Mouse (Mus musculus): ENCODE data around the gene 2210016F16Rik. TPM values are rescaled to one million over a fixed set of nuclear protein-coding genes. Genes with fewer than 3 reads are reported as not detected.
"Not testable (repeated sequence)": the region's sequence is repeated elsewhere in the genome, so short reads cannot be mapped to it uniquely, and the experiment has no call there.

2210016F16Rik gene
- polyA plus RNA-seq, 1 experiment from 2014 or later, result 34.7 TPM

DNA sequence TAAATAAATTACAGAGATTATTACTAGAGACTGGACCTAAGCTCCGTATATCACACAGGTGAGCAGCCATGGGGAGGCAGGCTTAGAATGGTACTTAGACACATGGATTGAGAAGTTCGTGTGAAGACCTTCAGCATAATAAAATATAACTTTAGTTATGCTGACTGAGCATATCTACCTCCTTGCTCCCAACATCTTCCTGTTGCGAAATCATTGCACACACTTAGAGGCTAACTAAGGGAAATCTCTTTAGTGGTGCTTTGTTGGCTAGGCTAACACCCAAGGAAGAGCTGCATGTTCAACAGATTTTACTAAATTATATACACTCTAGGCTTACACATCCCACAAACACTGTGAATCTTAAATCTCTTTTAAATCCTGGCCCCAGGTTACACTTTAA lies 18.7 kb downstream of the 2210016F16Rik start:
- Histone ChIP-seq H3K27me3 (ENCODE audit: insufficient read depth, poor library complexity, severe bottlenecking) (no peaks in the 10 kb centered on the region), H3K4me1 (no peaks in the 10 kb centered on the region), H3K27ac (no peak overlapping the region), H3K4me3 (no peak overlapping the region), H3K36me3 (no peaks in the 10 kb centered on the region), H3K9me3 (no peaks in the 10 kb centered on the region)
- 85% methylated on average over 3 of the region's 3 CpGs for WGBS
- no peak for DNase-seq (ENCODE audit: low spot score)

DNA sequence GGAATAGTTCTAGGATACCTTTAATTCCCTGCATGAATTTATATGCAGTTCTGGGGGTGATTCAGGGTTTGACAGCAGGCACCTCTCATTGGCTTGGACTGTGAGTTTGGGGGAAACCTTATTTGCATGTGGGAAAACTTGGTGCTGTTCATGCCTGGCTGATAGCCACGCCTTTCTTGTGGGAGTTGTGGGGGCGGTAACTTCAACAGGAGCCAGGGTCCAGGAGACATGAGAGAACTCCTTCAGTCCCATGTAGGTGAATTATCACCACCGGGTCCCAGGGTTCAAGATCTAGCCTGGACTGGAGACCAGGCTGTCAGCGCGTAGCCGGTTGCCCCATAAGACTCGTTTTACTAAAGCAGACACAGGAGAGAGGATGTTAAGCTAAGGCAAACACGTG lies 19.8 kb downstream of the 2210016F16Rik start:
- not testable (repeated sequence) for H3K36me3 ChIP-seq; H3K9me3 ChIP-seq; H3K4me3 ChIP-seq; DNase-seq (ENCODE audit: low spot score); H3K4me1 ChIP-seq; H3K27me3 ChIP-seq (ENCODE audit: insufficient read depth, poor library complexity, severe bottlenecking); H3K27ac ChIP-seq
- 79% methylated on average over 8 of the region's 8 CpGs for WGBS

DNA sequence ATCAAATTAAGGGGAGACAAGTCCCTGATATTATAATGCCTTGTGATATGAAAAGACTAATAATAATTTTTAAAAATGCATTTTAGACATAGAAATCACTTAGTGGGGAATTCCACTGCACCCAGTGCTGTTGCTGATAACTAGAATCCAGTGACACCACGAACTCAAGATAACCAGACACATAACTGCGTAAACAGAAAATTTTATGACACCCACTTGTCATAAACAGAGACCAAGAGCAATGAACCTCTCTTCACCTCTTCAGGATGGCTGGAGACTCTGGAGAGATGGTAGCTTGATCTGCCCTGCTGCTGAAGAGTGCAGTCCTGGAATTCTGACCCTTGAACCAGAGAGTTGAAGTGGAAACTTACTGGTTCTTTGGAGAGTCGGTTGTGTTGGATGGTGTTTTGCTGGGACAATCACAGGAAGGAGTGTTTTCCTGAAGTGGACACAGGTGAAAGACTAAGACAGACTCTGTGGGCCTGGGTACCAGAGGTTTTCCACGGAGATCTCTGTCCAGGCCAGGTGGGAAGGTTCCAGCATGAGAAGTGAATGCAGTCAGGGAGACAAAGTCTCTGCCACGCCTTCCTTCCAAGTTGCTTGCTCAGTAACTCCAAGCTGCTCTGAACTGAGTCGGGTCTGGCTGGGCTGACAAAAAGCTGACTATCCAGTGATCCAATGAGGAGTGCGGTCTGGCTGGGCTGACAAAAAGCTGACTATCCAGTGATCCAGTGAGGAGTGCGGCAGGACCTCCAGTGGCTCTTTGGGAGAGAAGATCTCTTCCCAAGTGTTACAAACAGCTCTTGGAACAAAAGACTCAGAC lies 20.5 kb downstream of the 2210016F16Rik start:
- Histone ChIP-seq H3K9me3 (no peaks in the 10 kb centered on the region), H3K4me1 (no peaks in the 10 kb centered on the region), H3K36me3 (no peaks in the 10 kb centered on the region), H3K4me3 (no peak overlapping the region), H3K27ac (no peak overlapping the region), H3K27me3 (ENCODE audit: insufficient read depth, poor library complexity, severe bottlenecking) (no peaks in the 10 kb centered on the region)
- DNase-seq (ENCODE audit: low spot score), result no peak
- WGBS, result 68% methylated on average over 8 of the region's 8 CpGs

DNA sequence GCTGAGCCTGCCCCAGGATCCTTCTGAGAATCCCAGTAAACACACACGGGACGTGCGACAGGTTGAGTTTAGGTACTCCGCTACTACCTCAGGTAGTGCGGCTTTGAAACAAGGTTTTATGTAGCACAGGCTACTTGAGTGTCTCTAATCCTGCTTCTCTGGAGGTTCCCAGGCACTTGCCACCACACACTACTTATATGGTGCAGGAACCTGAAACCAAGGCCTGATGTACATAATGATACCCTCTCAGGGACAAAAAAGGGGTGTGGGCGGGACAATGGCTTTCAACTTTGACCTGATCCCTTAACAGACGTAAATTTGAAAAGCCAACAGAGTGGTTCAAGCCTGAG lies 25.7 kb downstream of the 2210016F16Rik start:
- H3K36me3 ChIP-seq, result no peaks in the 10 kb centered on the region
- H3K4me1 ChIP-seq, result peaks cover 5% of the 10 kb centered on the region; the same call in 1 of the 2 replicates
- peak overlapping the region; percentile 85 for H3K27ac ChIP-seq
- no peak for DNase-seq (ENCODE audit: low spot score)
- H3K4me3 ChIP-seq, result peak overlapping the region; percentile 75
- 7% methylated on average over 7 of the region's 7 CpGs for WGBS
- no peaks in the 10 kb centered on the region for H3K9me3 ChIP-seq
- 0 out of 2 replicates have a peak, but pooled peaks cover 7% of the 10 kb centered on the region for H3K27me3 ChIP-seq (ENCODE audit: insufficient read depth, poor library complexity, severe bottlenecking)

DNA sequence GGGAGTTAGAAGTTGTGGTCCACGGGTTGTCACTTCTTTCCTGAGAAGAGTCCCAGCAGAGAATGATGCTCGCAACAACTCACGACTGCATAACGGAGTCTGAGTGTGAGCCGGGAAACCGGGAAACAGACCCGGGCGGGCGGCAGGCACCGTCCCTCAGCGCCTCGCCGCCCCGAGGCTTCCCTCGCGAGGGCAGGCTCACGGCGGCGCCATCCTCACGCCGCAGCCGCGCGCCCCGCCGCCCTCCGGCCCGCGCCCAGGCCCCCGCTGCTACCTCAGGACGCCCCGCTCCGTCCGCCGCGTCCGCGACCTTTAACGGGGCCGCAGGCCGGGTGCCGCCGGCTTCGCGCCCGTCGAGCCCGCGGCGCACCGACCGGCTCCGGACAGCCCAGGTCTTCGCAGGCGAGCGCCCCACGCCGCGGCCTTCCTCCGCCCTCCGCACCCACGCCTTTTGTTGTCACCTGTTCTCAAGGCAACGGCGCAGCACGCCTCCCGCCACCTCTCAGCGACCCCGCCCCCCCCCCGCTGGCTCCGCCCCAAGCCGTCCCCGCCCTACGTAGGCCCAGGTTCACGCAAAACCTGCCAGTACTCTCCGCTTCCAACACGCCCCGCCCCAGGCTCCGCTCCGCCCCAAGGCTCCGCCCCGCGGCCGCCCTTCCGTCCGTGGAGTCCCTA lies 26.3 kb downstream of the 2210016F16Rik start, which contains the start of gene Kif27:
Gene Kif27 (minus strand): TSS at position 494 of the 675 bp plus-strand sequence.
- Histone ChIP-seq H3K27me3 (ENCODE audit: insufficient read depth, poor library complexity, severe bottlenecking) (0 out of 2 replicates have a peak, but pooled peaks cover 7% of the 10 kb centered on the region), H3K4me1 (peaks cover 5% of the 10 kb centered on the region; the same call in 1 of the 2 replicates), H3K27ac (peak within 1 kb of the TSS; percentile 85), H3K36me3 (no peaks in the 10 kb centered on the region), H3K9me3 (no peaks in the 10 kb centered on the region), H3K4me3 (peak within 1 kb of the TSS; percentile 75)
- 1% methylated on average over 83 of the region's 85 CpGs for WGBS
- peak; percentile 97 for DNase-seq (ENCODE audit: low spot score)

DNA sequence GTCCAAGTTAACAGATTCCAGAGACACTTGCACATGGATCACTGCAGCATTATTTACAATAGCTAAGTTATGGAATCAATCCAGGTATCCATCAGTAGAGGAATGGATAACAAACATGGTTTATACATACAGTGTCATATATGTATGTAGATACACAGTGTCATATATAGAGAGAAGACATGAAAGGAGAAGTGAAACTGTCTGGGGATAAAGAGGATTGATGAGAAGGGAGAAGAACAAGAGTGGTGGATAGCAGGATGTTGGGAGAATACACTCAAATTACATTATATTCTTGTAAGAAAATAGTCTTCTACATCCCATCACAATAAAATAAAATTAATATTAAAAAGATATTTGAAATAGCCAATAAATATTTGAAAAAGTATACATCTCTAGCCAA lies 32.0 kb downstream of the 2210016F16Rik start:
- 0 out of 2 replicates have a peak, but pooled peaks cover 7% of the 10 kb centered on the region for H3K27me3 ChIP-seq (ENCODE audit: insufficient read depth, poor library complexity, severe bottlenecking)
- no peaks in the 10 kb centered on the region for H3K36me3 ChIP-seq
- H3K9me3 ChIP-seq, result no peaks in the 10 kb centered on the region
- no peak overlapping the region for H3K27ac ChIP-seq
- DNase-seq (ENCODE audit: low spot score), result no peak
- H3K4me3 ChIP-seq, result no peak overlapping the region
- 0 out of 2 replicates have a peak, but pooled peaks cover 3% of the 10 kb centered on the region for H3K4me1 ChIP-seq

DNA sequence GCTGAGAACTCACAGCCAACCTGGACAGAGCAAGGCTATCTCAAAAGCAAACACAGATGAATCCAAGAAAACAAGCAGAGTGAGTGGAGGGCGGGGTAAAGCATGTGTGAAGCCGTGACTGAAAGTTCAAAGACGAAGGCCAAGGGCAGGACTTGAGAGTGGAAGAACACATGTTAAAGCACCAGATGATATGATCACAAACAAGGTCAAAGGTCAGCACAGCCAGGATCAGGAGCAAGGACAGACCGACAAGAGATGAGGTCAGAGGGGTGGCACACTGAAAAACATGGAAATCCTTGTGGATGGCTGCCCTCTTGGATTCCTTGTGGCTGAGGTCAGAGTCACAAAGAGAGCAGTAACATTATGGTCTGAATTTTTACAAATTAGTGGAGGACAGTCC lies 34.4 kb downstream of the 2210016F16Rik start:
- WGBS, result 56% methylated on average over 4 of the region's 4 CpGs
- no peak overlapping the region for H3K27ac ChIP-seq

DNA sequence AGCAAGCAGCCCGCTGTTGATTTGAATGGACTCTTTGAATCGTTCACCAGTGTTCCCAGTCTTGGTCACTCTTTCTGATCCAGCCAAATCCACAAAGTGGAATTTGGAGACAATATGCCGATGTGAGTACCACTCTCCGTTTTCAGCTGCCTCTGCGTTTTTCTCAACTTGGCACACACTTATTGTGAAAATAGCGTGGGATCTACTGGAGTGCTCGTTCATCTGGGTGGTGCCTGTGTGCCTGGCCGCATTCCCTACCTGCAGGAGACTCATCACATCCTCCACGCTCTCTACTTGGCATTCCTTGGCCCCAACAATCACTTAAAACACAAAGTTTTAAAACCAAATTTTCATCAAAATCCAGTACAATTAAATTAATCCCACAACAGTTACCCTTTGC lies 40.5 kb downstream of the 2210016F16Rik start:
- no peak for DNase-seq (ENCODE audit: low spot score)
- Histone ChIP-seq H3K9me3 (no peaks in the 10 kb centered on the region), H3K27ac (no peak overlapping the region), H3K4me1 (no peaks in the 10 kb centered on the region), H3K4me3 (no peak overlapping the region), H3K36me3 (no peaks in the 10 kb centered on the region), H3K27me3 (ENCODE audit: insufficient read depth, poor library complexity, severe bottlenecking) (no peaks in the 10 kb centered on the region)
- 75% methylated on average over 9 of the region's 9 CpGs for WGBS

More for the DNA sequence above, 34.4 kb downstream of the 2210016F16Rik start:
- H3K27me3 ChIP-seq (ENCODE audit: insufficient read depth, poor library complexity, severe bottlenecking), result no peaks in the 10 kb centered on the region
- H3K4me1 ChIP-seq, result 0 out of 2 replicates have a peak, but pooled peaks cover 3% of the 10 kb centered on the region
- H3K9me3 ChIP-seq, result no peaks in the 10 kb centered on the region
- H3K4me3 ChIP-seq, result no peak overlapping the region
- DNase-seq (ENCODE audit: low spot score), result peak; percentile 52
- H3K36me3 ChIP-seq, result no peaks in the 10 kb centered on the region

DNA sequence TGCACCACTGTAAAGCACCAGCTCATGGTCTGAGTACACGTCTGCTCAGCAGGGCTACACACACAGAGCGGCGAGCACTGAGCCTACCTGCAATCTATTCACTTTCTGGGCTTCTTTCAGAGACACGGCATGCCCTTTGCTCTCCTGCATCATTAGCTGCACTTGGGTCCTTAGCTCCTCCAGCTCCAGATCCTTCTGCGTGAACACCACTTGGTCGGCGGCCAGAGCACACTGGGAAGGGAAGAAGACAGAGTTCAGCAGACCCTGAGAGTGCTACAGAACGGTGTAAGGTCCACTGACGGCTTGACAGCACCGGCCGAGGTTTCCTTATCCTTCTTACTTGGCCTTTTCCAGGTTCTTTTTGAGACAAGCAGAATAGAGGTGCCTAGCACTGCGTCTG lies 47.6 kb downstream of the 2210016F16Rik start:
- H3K27me3 ChIP-seq (ENCODE audit: insufficient read depth, poor library complexity, severe bottlenecking), result no peaks in the 10 kb centered on the region
- H3K9me3 ChIP-seq, result no peaks in the 10 kb centered on the region
- no peak overlapping the region for H3K27ac ChIP-seq
- H3K4me3 ChIP-seq, result no peak overlapping the region
- no peak for DNase-seq (ENCODE audit: low spot score)
- no peaks in the 10 kb centered on the region for H3K4me1 ChIP-seq
- H3K36me3 ChIP-seq, result no peaks in the 10 kb centered on the region
- 77% methylated on average over 12 of the region's 12 CpGs for WGBS

DNA sequence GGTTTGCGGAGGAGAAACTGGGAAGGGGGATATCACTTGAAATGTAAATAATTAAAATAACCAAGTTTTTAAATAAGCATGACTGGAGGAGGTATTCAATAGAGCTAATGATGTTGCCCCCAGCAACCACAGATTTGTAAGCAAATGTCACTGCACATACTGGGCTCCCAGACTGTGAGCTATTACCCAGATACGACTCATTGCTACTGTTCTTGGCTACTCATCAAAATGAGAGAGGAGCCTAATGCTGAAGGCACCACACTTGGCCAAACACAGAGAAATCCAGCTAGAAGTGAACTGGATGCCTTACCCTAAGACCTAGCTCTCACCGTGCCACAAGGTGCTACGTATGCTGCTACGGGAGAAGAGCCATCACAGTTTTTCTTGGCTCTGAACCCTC lies 50.9 kb downstream of the 2210016F16Rik start:
- Histone ChIP-seq H3K27me3 (ENCODE audit: insufficient read depth, poor library complexity, severe bottlenecking) (no peaks in the 10 kb centered on the region), H3K36me3 (no peaks in the 10 kb centered on the region), H3K9me3 (no peaks in the 10 kb centered on the region), H3K4me1 (no peaks in the 10 kb centered on the region), H3K4me3 (no peak overlapping the region), H3K27ac (no peak overlapping the region)
- DNase-seq (ENCODE audit: low spot score), result no peak
- 95% methylated on average over 5 of the region's 5 CpGs for WGBS

MicroRNAs within 50 kb of the gene (microRNA counts, 519-probe panel; counts per million panel counts)
- 4,579 counts per million, percentile 30 among the panel's probes with 10 or more counts for microRNA mmu-miR-7a

Small RNA genes within 50 kb of the gene (microRNA-seq; reads per million reads assigned to microRNA genes)
- 87.1 reads per million, percentile 50 among the genes with 10 or more reads in this experiment for gene Mir7-1

Other genes starting within 250 kb of the 2210016F16Rik start
- gene Idnk, start 227.6 kb downstream of the 2210016F16Rik start, polyA plus RNA-seq (2016; fragmentation: Nextera tagmentation; extraction: Ambion mirVana), result 35.0 and 36.5 TPM in 2 replicates
- 100 and 119 TPM in 2 replicates for gene Ubqln1, start 169.6 kb downstream of the 2210016F16Rik start, polyA plus RNA-seq (2016; fragmentation: Nextera tagmentation; extraction: Ambion mirVana)
- 17.2 and 18.0 TPM in 2 replicates for gene Gkap1, start 109.5 kb downstream of the 2210016F16Rik start, polyA plus RNA-seq (2016; fragmentation: Nextera tagmentation; extraction: Ambion mirVana)
- 0.20 and 0.31 TPM in 2 replicates for gene Kif27, start 26.1 kb downstream of the 2210016F16Rik start, polyA plus RNA-seq (2016; fragmentation: Nextera tagmentation; extraction: Ambion mirVana)
- gene Rmi1, start 17.0 kb upstream of the 2210016F16Rik start, polyA plus RNA-seq (2016; fragmentation: Nextera tagmentation; extraction: Ambion mirVana), result 21.8 and 26.0 TPM in 2 replicates
- gene Hnrnpk, start 18.1 kb upstream of the 2210016F16Rik start, polyA plus RNA-seq (2016; fragmentation: Nextera tagmentation; extraction: Ambion mirVana), result 1,257 and 1,505 TPM in 2 replicates
- 0.05 TPM in 1 of 2 replicates, not detected in the other for gene Slc28a3, start 225.7 kb upstream of the 2210016F16Rik start, polyA plus RNA-seq (2016; fragmentation: Nextera tagmentation; extraction: Ambion mirVana)

Measured in heart, embryonic 10.5 days (tissue).